Mouse (Mus musculus) right cerebral cortex, postnatal 25 days (tissue): ENCODE data around the gene S100z.

Source experiments
- DNase-seq: peaks from one replicate; pipeline ENCODE4 v3.0.0; 2022

Gene S100z

GRCm38 (mm10) chr13:95444291-95444690 lies 34.2 kb downstream of the S100z start:
- DNase-seq: no peak

GRCm38 (mm10) chr13:95443376-95444233 lies 34.9 kb downstream of the S100z start:
- DNase-seq: no peak

GRCm38 (mm10) chr13:95442901-95443300 lies 35.6 kb downstream of the S100z start:
- no peak for DNase-seq

DNA sequence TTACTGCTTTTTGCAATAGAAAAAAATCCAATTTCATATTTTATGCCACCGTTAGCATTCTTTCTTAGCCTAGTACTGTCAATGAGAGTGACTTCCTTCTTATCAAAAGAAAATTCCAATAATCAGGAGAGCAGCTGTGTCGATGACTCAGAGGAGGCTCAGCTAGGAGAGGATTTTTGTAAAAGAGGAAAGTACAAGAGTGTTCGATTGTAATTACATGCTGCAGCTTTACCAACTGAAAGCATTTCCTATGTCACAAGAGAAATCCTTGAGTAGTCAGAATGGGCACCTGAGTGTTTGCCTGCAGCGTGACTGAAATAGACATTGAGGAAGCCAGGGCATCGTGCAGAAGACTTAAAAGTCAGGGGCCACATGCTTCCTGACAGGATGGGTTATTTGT lies 39.0 kb downstream of the S100z start:
- DNase-seq: no peak

DNA sequence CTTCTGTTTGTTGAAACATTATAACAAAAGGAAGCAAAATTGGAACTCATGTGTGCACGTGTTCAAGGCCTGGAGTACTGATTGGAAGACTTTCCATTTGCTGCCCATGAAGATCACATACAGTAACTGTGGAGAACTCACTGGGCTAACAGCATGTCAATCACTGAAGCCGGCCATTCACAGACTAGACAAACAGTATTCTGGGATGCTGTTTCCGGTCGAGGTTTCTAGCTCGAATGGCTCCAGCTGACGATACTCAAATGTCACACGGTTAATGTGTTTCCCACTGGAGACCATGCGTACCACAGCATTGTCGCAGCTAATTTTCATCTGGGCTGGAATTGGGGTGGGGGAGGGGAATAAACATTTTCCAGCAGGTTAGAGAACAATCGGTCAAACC lies 46.8 kb downstream of the S100z start:
- DNase-seq: no peak

DNA sequence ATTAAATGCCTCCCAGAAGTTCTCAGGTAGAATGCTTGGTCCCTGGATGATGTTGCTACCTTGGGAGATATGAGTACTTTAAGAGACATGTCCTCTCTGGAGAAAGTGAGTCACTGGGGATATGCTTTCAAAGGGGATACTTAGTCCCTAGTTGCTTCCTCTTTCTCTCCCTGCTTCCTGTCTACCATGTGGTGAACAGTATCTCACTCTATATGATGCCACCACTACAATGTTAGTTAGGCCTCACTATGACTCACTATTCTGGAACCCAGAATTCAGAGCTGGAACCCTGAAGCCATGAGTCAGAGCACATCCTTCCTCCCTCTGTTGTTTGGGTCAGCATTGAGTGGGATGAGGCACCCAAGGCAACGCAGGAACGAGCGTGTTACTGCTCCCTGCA lies 51.0 kb downstream of the S100z start:
- DNase-seq: no peak
